Mouse (Mus musculus) naive thymus-derived CD4-positive, alpha-beta T cell, adult 2 months (primary cell): Measurements from ENCODE around the gene Aars2.
A peak's percentile ranks its signal among the peaks of the same experiment; 100 is the strongest.

ENCODE experiments used
- DNase-seq: peaks from one replicate; pipeline ENCODE4 v3.0.0-alpha.2; 2011; ENCODE audit warnings: low read depth

Gene Aars2

DNA sequence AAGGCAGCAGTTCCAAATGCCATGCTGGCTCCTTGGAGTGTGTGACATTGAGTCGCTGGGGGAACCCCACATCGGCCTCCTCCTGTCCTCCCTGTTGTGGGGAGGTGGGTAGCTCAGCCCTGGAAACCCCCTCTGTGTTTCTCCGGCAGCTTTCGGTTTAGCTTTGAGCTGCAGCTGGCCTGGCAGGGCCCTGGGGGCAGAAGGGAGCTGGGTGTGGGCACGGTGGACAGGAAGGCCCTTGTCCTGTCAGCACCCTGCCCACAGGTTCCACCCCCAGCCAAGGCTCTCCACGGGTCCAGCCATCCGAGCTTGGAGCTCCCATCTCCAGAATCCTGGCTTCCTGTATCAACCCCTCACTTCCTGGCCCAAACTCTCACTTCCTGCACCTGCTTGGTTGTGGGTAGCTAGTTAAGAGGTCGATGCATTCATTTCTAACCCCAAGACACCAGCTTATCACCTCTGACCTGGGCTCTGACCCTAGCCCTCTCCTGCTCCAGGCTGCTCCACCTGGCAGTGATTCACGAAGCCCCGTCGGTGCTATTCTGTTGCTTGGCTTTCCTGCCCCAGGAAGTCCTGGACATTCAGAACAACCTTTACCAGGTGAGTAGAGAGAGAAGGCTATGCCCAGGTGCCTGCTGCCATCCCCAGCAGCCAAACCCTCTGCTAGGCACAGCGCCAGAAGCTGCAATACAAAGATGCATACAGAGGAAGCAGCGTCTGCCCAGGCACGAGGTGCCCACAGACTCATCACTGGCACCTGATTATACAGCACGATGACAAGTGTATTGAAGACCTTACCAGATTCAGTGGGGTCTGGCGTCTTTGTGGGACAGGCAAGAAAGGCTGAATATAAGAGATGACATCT, 51.6 kb downstream of the Aars2 start:
- DNase-seq = peak; percentile 78

DNA sequence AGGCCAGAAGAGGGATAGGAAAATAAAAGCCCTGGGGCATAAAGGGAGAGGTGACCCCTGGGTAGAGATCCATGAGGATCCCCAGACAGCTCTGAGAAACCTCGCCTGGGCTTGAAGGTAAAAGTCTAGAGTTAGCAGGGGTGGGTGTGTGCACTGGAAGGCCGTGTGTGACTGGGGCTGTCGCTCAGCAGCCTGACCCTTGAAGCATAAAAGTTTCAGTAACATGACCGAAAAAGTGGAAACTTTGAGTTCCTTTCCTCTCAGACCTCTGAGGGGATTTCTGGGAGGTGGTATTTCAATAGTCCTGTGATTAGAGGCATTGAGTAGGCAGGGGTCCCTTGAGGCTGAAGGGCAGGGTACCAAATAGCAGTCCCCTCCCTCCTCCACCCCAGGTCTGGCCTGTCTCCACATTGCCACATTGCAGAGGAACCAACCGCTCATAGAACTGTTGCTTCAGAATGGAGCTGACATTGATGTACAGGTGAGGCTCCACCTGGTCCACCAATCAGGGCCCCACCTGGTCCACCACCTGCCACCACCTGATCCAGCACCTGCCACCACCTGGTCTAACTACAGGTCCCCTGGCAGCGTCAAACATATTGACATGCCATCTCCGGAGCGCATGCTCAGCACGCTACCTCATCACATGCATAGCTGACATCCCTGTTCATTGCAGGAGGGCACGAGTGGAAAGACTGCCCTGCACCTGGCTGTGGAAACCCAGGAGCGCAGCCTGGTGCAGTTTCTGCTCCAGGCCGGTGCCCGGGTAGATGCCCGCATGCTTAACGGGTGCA, 53.3 kb downstream of the Aars2 start:
- peak; percentile 16 for DNase-seq

GRCm38 (mm10) chr17:45563216-45563615, 56.6 kb downstream of the Aars2 start:
- DNase-seq = peak; percentile 38

DNA sequence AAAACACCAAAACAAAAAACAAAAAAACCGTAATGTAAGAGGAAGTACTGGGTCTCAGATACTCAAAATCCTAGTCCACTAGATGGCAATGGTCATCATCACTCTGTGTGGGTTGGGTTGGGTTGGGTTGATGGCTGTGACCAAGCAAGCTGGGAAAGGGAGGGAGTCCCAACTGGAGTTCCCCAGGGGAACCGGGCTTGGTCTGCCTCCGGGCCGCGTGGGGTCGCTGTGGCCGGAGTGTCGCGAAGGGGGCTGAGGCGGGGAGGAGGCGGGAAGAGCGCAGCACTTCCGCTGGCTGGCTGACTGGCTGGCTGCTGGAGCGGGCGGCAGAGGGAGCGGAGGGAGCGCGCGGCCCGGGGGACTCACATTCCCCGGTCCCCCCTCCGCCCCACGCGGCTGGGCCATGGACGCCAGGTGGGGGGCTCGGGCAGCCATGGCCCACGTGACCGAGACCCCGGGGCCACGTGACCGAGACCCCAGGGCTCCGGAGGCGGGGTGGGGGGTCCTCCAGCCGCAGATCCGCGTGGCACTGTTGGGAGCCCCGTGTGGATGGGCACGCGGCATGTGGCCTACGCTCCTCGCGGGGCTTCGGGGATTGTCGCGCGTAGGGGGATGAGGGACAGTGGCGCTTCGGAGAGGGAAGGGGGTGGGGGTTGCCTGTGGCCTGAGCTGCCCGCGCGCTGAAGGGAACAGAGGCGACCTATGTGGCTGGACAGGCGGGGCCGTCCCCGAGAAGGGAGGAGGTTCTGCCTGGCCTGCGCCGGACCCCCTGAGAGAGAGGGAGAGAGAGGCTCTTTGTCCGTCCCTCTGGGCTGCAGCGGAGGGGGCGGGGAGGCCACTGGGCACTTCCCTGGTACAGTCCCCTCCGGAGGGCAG, 57.3 kb downstream of the Aars2 start, which contains the start of gene Slc35b2:
Slc35b2 (plus strand) TSS at position 220 of the 876 bp plus-strand sequence.
- DNase-seq = peak; percentile 88

DNA sequence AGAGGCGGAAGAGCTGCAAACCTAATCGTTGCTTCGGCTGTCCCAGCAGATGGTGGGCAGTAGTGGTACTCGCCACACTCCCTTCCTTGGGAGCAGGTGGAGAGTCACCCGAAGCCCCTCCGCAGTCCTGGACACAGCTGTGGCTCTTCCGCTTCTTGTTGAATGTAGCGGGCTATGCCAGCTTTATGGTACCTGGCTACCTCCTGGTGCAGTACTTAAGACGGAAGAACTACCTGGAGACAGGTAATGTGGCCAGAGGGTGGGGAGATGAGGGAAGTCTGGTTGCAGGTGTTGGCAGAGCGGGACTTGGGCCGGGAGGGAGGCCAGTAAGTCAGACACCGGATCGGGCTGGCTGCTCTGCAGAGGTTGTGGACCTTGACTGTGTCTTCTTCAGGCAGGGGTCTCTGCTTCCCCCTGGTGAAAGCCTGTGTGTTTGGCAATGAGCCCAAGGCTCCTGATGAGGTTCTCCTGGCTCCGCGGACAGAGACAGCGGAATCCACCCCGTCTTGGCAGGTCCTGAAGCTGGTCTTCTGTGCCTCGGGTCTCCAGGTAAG, 58.0 kb downstream of the Aars2 start:
- DNase-seq = peak; percentile 48

DNA sequence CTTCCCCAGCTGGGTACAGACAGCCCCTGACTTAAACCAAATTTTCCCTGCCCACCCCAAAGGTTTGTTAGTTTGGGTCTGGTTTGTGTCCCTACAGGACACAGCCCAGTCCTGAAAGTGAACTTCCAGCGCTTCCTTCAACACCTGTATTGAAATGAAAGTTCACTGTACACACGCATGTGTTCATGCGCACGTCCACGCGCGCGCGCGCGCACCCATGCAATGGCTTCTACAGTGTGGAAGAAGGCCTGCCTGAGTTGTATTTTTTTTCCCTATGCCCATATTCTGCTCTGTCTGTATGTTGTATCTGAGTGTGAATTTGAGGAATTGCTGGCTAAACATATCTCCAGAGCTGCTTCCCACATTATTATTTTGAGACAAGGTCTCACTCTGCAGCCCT, 58.5 kb downstream of the Aars2 start:
- peak; percentile 34 for DNase-seq

- DNase-seq = no peak
Measured at GRCm38 (mm10) chr17:45566031-45566359, 59.4 kb downstream of the Aars2 start.

DNA sequence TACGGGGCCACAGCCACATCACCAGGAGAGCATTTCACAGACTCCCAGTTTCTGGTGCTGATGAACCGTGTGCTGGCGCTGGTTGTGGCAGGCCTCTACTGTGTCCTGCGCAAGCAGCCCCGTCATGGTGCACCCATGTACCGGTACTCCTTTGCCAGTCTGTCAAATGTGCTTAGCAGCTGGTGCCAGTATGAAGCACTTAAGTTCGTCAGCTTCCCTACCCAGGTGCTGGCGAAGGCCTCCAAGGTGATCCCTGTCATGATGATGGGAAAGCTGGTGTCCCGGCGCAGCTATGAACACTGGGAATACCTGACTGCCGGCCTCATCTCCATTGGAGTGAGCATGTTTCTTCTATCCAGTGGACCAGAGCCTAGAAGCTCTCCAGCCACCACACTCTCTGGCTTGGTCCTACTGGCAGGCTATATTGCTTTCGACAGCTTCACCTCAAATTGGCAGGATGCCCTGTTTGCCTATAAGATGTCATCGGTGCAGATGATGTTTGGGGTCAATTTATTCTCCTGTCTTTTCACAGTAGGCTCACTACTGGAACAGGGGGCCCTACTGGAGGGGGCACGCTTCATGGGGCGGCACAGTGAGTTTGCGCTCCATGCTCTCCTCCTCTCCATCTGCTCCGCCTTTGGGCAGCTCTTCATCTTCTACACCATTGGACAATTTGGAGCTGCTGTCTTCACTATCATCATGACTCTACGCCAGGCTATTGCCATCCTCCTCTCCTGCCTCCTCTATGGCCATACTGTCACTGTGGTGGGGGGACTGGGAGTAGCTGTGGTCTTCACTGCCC, 59.9 kb downstream of the Aars2 start:
- DNase-seq = peak; percentile 61

- peak; percentile 54 for DNase-seq
Measured at GRCm38 (mm10) chr17:45567162-45567601, 60.5 kb downstream of the Aars2 start.

GRCm38 (mm10) chr17:45568990-45569389, 62.3 kb downstream of the Aars2 start:
- DNase-seq = peak; percentile 35

- peak; percentile 50 for DNase-seq
Measured at GRCm38 (mm10) chr17:45569999-45570398, 63.4 kb downstream of the Aars2 start.
